Mouse (Mus musculus) hindbrain, embryonic 14.5 days (tissue): ENCODE data around the gene Ccdc102a. TPM values are rescaled to one million over a fixed set of nuclear protein-coding genes. Genes with fewer than 3 reads are reported as not detected.

Source experiments
- ATAC-seq: fragments of 200-750 bp; cut with Nextera tagmentation; 2 replicates; pipeline ENCODE4 v1.8.0; 2017; ENCODE audit warnings: moderate number of reproducible peaks, mild to moderate bottlenecking, moderate TSS enrichment, moderate library complexity; ENCODE audit not compliant: low FRiP score
- DNase-seq: peaks from one replicate; pipeline ENCODE4 v3.0.0-alpha.2; 2015; ENCODE audit warnings: low spot score
- H3K27ac ChIP-seq: fragments of 300-500 bp; sonication (generic); 2 replicates; pipeline ENCODE4 v1.5.1; 2014; ENCODE audit warnings: mild to moderate bottlenecking, moderate library complexity
- H3K27me3 ChIP-seq: fragments of 300-500 bp; sonication (generic); 2 replicates; pipeline ENCODE4 v1.6.1; 2014; ENCODE audit warnings: mild to moderate bottlenecking, low read length, mixed read lengths; ENCODE audit not compliant: control insufficient read depth, insufficient read depth
- H3K36me3 ChIP-seq: fragments of 300-500 bp; sonication (generic); replicated peaks from 2 replicates; pipeline ENCODE4 v1.6.1; 2014; ENCODE audit not compliant: control insufficient read depth, insufficient read depth
- H3K4me1 ChIP-seq: fragments of 300-500 bp; sonication (generic); replicated peaks from 2 replicates; pipeline ENCODE4 v1.6.1; 2014; ENCODE audit warnings: antibody characterized with exemption, low read length, mixed read lengths; ENCODE audit not compliant: control insufficient read depth, insufficient read depth
- H3K4me2 ChIP-seq: fragments of 300-500 bp; sonication (generic); replicated peaks from 2 replicates; pipeline ENCODE4 v1.6.1; 2014; ENCODE audit warnings: mild to moderate bottlenecking, moderate library complexity
- H3K4me3 ChIP-seq: fragments of 300-500 bp; sonication (generic); replicated peaks from 2 replicates; pipeline ENCODE4 v1.5.1; 2014; ENCODE audit warnings: mild to moderate bottlenecking, low read length
- H3K9ac ChIP-seq: fragments of 300-500 bp; sonication (generic); 2 replicates; pipeline ENCODE4 v1.6.1; 2014
- H3K9me3 ChIP-seq: fragments of 300-500 bp; sonication (generic); 2 replicates; pipeline ENCODE4 v1.6.1; 2016; ENCODE audit warnings: low read length; ENCODE audit not compliant: control insufficient read depth
- WGBS: fragments of 180-500 bp; shearing (Covaris S2); extraction: QIAGEN DNeasy Blood & Tissue Kit; methylation state at CpG from one replicate; pipeline ENCODE4 v1.1.7; 2014; 5-methylcytosine and 5-hydroxymethylcytosine counted together
- polyA plus RNA-seq: library from polyadenylated mRNA; unstranded; fragments of >200 nt; fragmentation: Nextera tagmentation; extraction: Ambion mirVana; gene quantifications from 2 replicates; pipeline ENCODE4 v1.2.1, GENCODE M21; 2014

Ccdc102a gene
- polyA plus RNA-seq, 1 experiment from 2014 or later, result 9.0 TPM

- Histone ChIP-seq H3K9me3 (no peaks in the 10 kb centered on the region), H3K27ac (no peak overlapping the region), H3K4me3 (no peak overlapping the region), H3K4me1 (no peaks in the 10 kb centered on the region), H3K36me3 (no peaks in the 10 kb centered on the region), H3K27me3 (no peaks in the 10 kb centered on the region), H3K4me2 (no peak overlapping the region), H3K9ac (no peak overlapping the region)
- WGBS, result 90% methylated on average over 3 of the region's 3 CpGs
- ATAC-seq (no peak), DNase-seq (no peak)
These were observed 10.3 kb upstream of the Ccdc102a start for GRCm38 (mm10) chr8:94928227-94928626.

GRCm38 (mm10) chr8:94923405-94923804 lies 5.5 kb upstream of the Ccdc102a start, which contains the start of gene Adgrg5:
Gene Adgrg5 (plus strand): TSS chr8:94923694.
- DNase-seq (no peak), ATAC-seq (no peak)
- Histone ChIP-seq H3K27ac (no peak within 1 kb of the TSS), H3K9ac (no peak within 1 kb of the TSS), H3K9me3 (no peaks in the 10 kb centered on the region), H3K36me3 (no peaks in the 10 kb centered on the region), H3K4me2 (no peak within 1 kb of the TSS), H3K4me3 (no peak within 1 kb of the TSS), H3K4me1 (0 out of 2 replicates have a peak, but pooled peaks cover under 1% of the 10 kb centered on the region), H3K27me3 (peaks cover 5% of the 10 kb centered on the region; the same call in 1 of the 2 replicates)
- 53% methylated on average over 7 of the region's 8 CpGs for WGBS

- H3K27me3 ChIP-seq, result peaks cover 13% of the 10 kb centered on the region
- H3K4me1 ChIP-seq, result peaks cover 8% of the 10 kb centered on the region
- ATAC-seq (no peak), DNase-seq (no peak)
- no peak overlapping the region for H3K9ac ChIP-seq
- H3K9me3 ChIP-seq, result no peaks in the 10 kb centered on the region
- no peak overlapping the region for H3K4me2 ChIP-seq
- WGBS, result 28% methylated on average over 8 of the region's 8 CpGs
- H3K36me3 ChIP-seq, result no peaks in the 10 kb centered on the region
- H3K4me3 ChIP-seq, result no peak overlapping the region
- no peak overlapping the region for H3K27ac ChIP-seq
These were observed 4.7 kb upstream of the Ccdc102a start for GRCm38 (mm10) chr8:94922602-94923001.

GRCm38 (mm10) chr8:94922176-94922575 lies 4.3 kb upstream of the Ccdc102a start:
- Histone ChIP-seq H3K36me3 (no peaks in the 10 kb centered on the region), H3K4me1 (peaks cover 10% of the 10 kb centered on the region), H3K9ac (no peak overlapping the region), H3K9me3 (no peaks in the 10 kb centered on the region), H3K4me2 (no peak overlapping the region), H3K27me3 (peaks cover 17% of the 10 kb centered on the region), H3K4me3 (no peak overlapping the region), H3K27ac (no peak overlapping the region)
- DNase-seq, result no peak
- 76% methylated on average over 6 of the region's 6 CpGs for WGBS
- no peak for ATAC-seq

GRCm38 (mm10) chr8:94919256-94919655 lies 1.4 kb upstream of the Ccdc102a start:
- no peak for DNase-seq
- H3K36me3 ChIP-seq, result no peaks in the 10 kb centered on the region
- H3K9ac ChIP-seq, result no peak overlapping the region
- peaks cover 29% of the 10 kb centered on the region for H3K27me3 ChIP-seq
- H3K4me3 ChIP-seq, result no peak overlapping the region
- ATAC-seq, result no peak
- no peaks in the 10 kb centered on the region for H3K9me3 ChIP-seq
- peaks cover 16% of the 10 kb centered on the region for H3K4me1 ChIP-seq
- H3K27ac ChIP-seq, result no peak overlapping the region
- H3K4me2 ChIP-seq, result no peak overlapping the region

- peaks cover 16% of the 10 kb centered on the region for H3K4me1 ChIP-seq
- H3K4me3 ChIP-seq, result peak overlapping the region; percentile 51
- peak overlapping the region; percentile 59 for H3K9ac ChIP-seq
- ATAC-seq (peak; percentile 89), DNase-seq (peak; percentile 83)
- H3K4me2 ChIP-seq, result peak overlapping the region; percentile 75
- under 1% methylated on average over 26 of the region's 27 CpGs for WGBS
- H3K9me3 ChIP-seq, result no peaks in the 10 kb centered on the region
- H3K27ac ChIP-seq, result no peak overlapping the region
- no peaks in the 10 kb centered on the region for H3K36me3 ChIP-seq
- H3K27me3 ChIP-seq, result peaks cover 46% of the 10 kb centered on the region
These were observed 546 bp downstream of the Ccdc102a start for GRCm38 (mm10) chr8:94917352-94917751.

GRCm38 (mm10) chr8:94916960-94917324 lies 956 bp downstream of the Ccdc102a start:
- H3K4me1 ChIP-seq, result peaks cover 16% of the 10 kb centered on the region
- H3K36me3 ChIP-seq, result no peaks in the 10 kb centered on the region
- no peak overlapping the region for H3K27ac ChIP-seq
- H3K4me3 ChIP-seq, result peak overlapping the region; percentile 51
- H3K9ac ChIP-seq, result peak overlapping the region; percentile 30; the same call in 1 of the 2 replicates
- peak overlapping the region; percentile 75 for H3K4me2 ChIP-seq
- peak; percentile 32 for DNase-seq
- peaks cover 47% of the 10 kb centered on the region for H3K27me3 ChIP-seq
- H3K9me3 ChIP-seq, result no peaks in the 10 kb centered on the region
- WGBS, result 8% methylated on average over 10 of the region's 10 CpGs
- peak; percentile 4; the same call in 1 of the 2 replicates for ATAC-seq

- WGBS, result 56% methylated on average over 9 of the region's 9 CpGs
- DNase-seq (no peak), ATAC-seq (no peak)
- H3K27ac ChIP-seq, result no peak overlapping the region
- H3K9ac ChIP-seq, result 0 out of 2 replicates have a peak overlapping the region, but pooled peaks have one; percentile 30
- no peaks in the 10 kb centered on the region for H3K36me3 ChIP-seq
- H3K4me3 ChIP-seq, result peak overlapping the region; percentile 51; the same call in 1 of the 2 replicates
- H3K4me2 ChIP-seq, result peak overlapping the region; percentile 75
- H3K4me1 ChIP-seq, result peaks cover 16% of the 10 kb centered on the region
- no peaks in the 10 kb centered on the region for H3K9me3 ChIP-seq
- peaks cover 47% of the 10 kb centered on the region for H3K27me3 ChIP-seq
These were observed 1.5 kb downstream of the Ccdc102a start for GRCm38 (mm10) chr8:94916311-94916959.

- Histone ChIP-seq H3K9me3 (no peaks in the 10 kb centered on the region), H3K36me3 (no peaks in the 10 kb centered on the region), H3K9ac (no peak overlapping the region), H3K27ac (no peak overlapping the region), H3K27me3 (peaks cover 47% of the 10 kb centered on the region), H3K4me1 (peaks cover 16% of the 10 kb centered on the region), H3K4me3 (no peak overlapping the region), H3K4me2 (no peak overlapping the region)
- no peak for ATAC-seq
- peak; percentile 52 for DNase-seq
- WGBS, result 67% methylated on average over 3 of the region's 3 CpGs
These were observed 3.2 kb downstream of the Ccdc102a start for GRCm38 (mm10) chr8:94914701-94915101.
